Mouse (Mus musculus) 416B (cell line): ENCODE results near the gene Gm28048.

Source experiments
- DNase-seq: peaks from one replicate; pipeline ENCODE4 v3.0.0; 2011; ENCODE audit warnings: low read depth

Gene Gm28048

DNA sequence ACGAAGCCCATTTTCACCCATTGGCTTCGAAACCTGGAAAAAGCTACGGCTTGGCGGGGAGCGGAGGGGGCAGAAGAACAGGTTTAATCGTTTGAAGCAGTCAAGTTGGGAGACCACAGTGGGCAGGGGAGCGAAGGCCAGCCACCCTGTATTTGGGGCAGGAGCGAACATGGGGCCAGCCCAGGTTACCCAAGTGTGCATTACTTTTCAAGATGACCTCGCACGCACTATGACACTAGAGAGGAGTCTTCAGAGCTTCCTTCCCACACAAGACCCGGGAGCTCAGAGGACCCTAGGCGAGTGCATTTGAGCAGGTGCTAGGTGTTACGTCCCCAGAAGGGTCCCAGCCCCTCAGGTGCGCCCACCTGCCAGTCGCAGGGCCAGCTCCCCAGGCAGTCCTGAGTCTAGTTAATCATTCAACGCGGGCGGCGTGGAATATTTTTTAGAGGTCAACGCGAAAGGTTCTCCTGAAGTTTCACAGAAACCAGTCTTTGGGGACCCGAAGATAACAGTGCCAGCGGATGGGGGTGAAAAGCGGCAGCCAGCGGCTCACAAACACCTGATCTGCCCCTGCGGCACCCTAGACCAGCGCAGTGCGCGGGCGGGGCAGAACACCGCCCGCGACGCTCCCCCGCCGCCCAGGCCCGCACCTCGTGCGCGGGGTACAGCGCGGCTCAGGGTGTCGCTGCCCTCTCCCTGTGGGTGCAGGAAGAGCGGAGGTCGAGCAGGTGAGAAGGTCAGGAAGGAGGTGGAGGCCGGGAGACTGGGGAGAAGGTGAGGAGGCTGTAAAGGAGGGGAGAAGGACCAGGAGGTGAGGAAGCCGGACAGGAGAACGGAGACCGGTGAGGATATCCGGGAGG lies 123.2 kb downstream of the Gm28048 start:
- peak; percentile 48 for DNase-seq

GRCm38 (mm10) chr11:22857705-22858440 lies 124.0 kb downstream of the Gm28048 start:
- peak; percentile 59 for DNase-seq

- DNase-seq: no peak
Measured at GRCm38 (mm10) chr11:22857106-22857704, 124.7 kb downstream of the Gm28048 start.

- peak; percentile 65 for DNase-seq
Measured at GRCm38 (mm10) chr11:22856371-22856965, 125.4 kb downstream of the Gm28048 start.

- no peak for DNase-seq
Measured at GRCm38 (mm10) chr11:22854571-22854970, 127.3 kb downstream of the Gm28048 start.

GRCm38 (mm10) chr11:22853477-22854157 lies 128.3 kb downstream of the Gm28048 start:
- peak; percentile 93 for DNase-seq

GRCm38 (mm10) chr11:22852510-22852909 lies 129.4 kb downstream of the Gm28048 start:
- peak; percentile 40 for DNase-seq

GRCm38 (mm10) chr11:22851416-22851815 lies 130.5 kb downstream of the Gm28048 start:
- DNase-seq: peak; percentile 64

- DNase-seq: peak; percentile 81
Measured at GRCm38 (mm10) chr11:22850077-22850476, 131.8 kb downstream of the Gm28048 start.

- no peak for DNase-seq
Measured at GRCm38 (mm10) chr11:22848649-22849195, 133.2 kb downstream of the Gm28048 start.

DNA sequence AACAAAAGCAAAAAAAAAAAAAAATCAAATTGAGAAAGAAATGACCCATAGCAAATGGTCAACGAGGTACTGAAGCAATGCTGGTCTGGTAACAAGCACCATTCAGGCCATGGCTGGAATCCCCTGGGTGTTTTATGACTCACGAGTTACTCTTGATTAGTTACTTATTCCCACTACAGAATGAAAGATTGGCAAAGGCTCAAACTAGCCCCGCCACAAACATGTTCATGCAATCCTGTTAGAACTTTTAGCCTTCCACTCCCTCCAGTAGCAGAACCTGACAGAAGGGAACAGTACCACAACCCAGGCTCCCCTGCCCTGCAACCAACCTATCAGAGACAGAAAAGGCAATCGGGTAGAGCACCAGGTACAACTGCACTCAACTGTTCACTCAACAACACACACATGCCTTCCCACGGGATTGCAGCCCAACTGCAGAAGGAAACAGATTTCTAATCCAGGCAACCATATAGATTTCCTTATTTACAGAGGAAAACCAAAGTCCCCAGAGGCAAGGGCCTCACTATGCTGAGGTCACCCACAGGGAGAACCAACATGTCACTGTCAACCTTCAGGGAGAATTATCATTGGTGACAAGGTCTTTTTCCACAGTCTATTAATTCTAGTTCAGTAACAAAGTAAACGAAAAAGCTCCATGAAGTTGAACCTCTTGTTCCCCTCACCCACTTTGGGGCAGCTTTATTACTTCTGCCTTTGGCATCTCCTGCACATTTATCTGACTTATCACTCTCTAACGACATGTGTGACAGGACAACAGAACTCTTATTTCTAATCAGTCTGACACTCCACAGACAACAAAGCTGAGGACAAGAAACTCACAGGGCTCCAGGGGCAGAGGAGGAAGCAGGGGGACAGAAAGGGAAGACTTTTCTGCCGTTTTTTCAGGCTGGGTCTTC lies 133.9 kb downstream of the Gm28048 start:
- peak; percentile 53 for DNase-seq

DNA sequence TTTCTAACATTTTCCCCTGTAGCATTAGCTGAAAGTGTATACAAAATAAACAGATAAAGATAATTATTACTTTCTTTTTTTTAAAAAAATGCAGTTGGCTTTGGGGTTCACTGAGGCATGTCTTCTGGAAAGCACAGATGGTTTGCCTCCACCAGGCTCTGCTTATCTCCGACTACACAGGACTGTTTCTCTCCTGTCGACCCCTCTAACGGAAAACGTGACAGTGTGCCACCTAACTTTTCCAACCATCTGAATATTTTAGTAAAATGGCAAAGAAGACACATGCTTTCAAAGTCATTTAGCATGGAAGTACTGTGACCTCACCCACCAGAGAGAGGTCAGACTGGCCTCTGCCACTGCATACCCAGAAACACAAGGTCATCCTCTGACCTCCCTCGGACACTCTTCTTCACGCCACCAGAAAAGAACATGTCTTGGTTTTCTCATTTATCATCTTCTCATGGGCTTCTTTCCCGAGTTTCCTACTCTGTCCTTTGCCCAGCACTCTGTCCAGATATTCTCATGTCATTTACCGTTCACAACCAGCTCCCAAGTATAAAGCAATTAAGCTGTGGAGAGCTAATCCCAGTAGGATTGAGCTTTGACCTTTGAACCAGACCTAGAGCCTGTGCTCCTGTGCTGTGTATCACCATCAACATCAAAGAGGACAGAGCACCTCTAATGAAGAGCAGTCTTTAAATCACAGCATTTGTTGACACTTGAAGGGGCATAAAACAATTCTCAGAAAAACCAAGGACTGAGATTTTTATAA lies 134.7 kb downstream of the Gm28048 start:
- DNase-seq: no peak

DNA sequence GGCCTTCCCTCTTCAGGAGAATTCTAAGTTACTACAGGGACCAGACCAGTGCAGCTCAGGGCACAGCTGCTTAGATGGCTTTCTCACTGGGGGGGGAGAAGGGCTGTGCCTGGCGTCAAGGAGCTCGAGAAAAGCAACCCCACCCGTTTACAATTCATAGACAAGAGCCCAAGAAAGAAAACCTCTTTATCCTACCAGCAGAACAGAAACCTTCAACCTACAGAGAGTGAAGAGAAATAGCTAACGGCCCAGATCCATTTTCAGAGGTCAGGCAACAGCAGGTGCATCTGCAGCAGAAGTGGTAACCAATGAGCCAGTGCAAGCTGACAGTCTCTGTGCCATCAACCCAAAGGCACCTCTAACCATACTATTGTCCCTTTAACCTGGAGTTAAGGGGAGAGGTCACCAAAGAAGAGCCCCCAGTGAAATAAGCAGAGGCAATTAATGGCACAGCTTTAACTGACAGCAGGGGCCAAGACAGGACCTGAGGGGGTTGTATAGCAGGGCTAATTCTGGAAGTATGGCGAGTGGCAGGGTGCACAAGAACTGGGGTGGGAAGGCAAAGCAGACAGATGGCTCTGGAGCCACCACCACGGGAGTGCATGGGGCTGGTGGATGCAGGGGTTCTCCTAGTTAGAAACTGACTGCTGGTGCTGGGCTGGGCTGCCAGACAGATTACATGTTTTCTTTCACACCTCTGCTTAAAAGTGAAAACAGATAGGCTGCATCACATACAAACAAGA lies 135.6 kb downstream of the Gm28048 start:
- DNase-seq: no peak

- peak; percentile 82 for DNase-seq
Measured at GRCm38 (mm10) chr11:22844754-22845718, 136.9 kb downstream of the Gm28048 start.

- no peak for DNase-seq
Measured at GRCm38 (mm10) chr11:22839456-22839855, 142.4 kb downstream of the Gm28048 start.

GRCm38 (mm10) chr11:22838361-22838760 lies 143.5 kb downstream of the Gm28048 start:
- no peak for DNase-seq

DNA sequence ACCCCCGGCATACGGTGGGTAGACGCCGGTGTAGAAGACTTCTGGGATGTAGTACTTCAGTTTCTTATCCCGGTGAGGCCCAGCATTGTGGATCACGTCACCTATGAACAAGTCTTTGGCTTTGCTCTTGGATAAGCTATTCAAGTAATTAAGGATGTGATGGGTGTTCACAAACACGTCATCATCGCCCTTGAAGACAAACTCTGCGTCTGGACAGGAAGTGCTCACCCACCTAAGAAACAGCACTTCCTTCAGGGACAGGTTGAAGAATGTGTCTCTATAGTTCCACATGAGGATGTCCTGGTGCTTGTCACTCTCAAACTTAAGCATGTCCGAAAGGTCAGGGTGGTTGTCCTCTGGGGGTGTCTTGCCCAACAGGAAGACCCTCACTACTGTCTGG lies 145.6 kb downstream of the Gm28048 start:
- DNase-seq: no peak

- DNase-seq: no peak
Measured at GRCm38 (mm10) chr11:22832600-22832999, 149.3 kb downstream of the Gm28048 start.
